In genomic region chr13:100975741-100976140, GRCm38 (mm10) we compare ENCODE assay signal across 18 mouse cellular contexts.
DNase-seq lines count a peak whose midpoint lies in the region.
"Had no signal": no experiment of that assay in that cellular context is flagged by ENCODE, and none has a peak within 500 bp of the region (broad histone marks: within the 10 kb centered on the region; RNA-seq: fewer than 3 reads in every experiment).

No protein-coding gene starts in this region.

- DNase-seq in adrenal gland, adult (ENCODE audit: inconsistent age in 2 of 2, low spot score in 1 of 2) = peak; percentile 32 to 60
- no peak for DNase-seq in adrenal gland, postnatal 4 days (ENCODE audit: low spot score in 2 of 2)
- peak; percentile 75 for DNase-seq in heart, adult 11 months
- no peak for DNase-seq in heart, postnatal 4 days
- peak; percentile 32 for DNase-seq in adrenal gland, postnatal 14 days
- DNase-seq in fibroblast of lung, adult 2 months (ENCODE audit: low read depth) = peak; percentile 51
- no peak for DNase-seq in gastrocnemius, postnatal 10 days
- DNase-seq: cerebellum, adult 18-20 months; cerebellum, postnatal 36 days; gastrocnemius, postnatal 36 days; heart, adult 2 months; kidney, adult 18-20 months; kidney, postnatal 36 days; layer of hippocampus, postnatal 36 days; left cerebral cortex, postnatal 4 days; liver, postnatal 0 days; lung, postnatal 36 days; right cerebral cortex, postnatal 25 days had no signal

Comparison
In these comparisons a context has a peak if more than half of its experiments do, and no peak if none do; other contexts are left out.
1. DNase-seq: peak in adrenal gland, adult (2 of 2), heart, adult 11 months (single experiment), adrenal gland, postnatal 14 days (single experiment) and fibroblast of lung, adult 2 months (single experiment); none in adrenal gland, postnatal 4 days (0 of 2), heart, postnatal 4 days (single experiment) and gastrocnemius, postnatal 10 days (single experiment).